In genomic region chr9:60757817-60758216, GRCm38 (mm10) we compare ENCODE assay signal across 9 mouse cellular contexts. TPM values are rescaled to one million over a fixed set of nuclear protein-coding genes. Genes with fewer than 3 reads are reported as not detected.
DNase-seq lines count a peak whose midpoint lies in the region; ATAC-seq and TF ChIP-seq lines count a peak whose summit lies in the region.
"Had no signal": no experiment of that assay in that cellular context is flagged by ENCODE, and none has a peak within 500 bp of the region (broad histone marks: within the 10 kb centered on the region; RNA-seq: fewer than 3 reads in every experiment).

No protein-coding gene starts in this region.

- WGBS in lung, embryonic 14.5 days = 17% methylated on average over 5 of the region's 5 CpGs
- 26% methylated on average over 5 of the region's 5 CpGs for WGBS in lung, adult 2 months
- WGBS in embryonic facial prominence, embryonic 14.5 days = 15% methylated on average over 5 of the region's 5 CpGs
- 52% methylated on average over 5 of the region's 5 CpGs for WGBS in neural tube, embryonic 13.5 days

- TF ChIP-seq CTCF in lung, embryonic 14.5 days (IDR thresholded peaks at IDR 0.05; ENCODE audit: low read depth) = no peak
- TF ChIP-seq CTCF in lung, adult 2 months (IDR thresholded peaks at IDR 0.05; ENCODE audit: insufficient read depth, low read length) = no peak

- H3K36me3 ChIP-seq in lung, embryonic 14.5 days (ENCODE audit: insufficient read depth) = no peaks in the 10 kb centered on the region
- H3K36me3 ChIP-seq in embryonic facial prominence, embryonic 14.5 days (ENCODE audit: control insufficient read depth, insufficient read depth, low read length) = no peaks in the 10 kb centered on the region
- no peaks in the 10 kb centered on the region for H3K36me3 ChIP-seq in neural tube, embryonic 13.5 days

- peak overlapping the region; percentile 77 for H3K27ac ChIP-seq in lung, embryonic 14.5 days (ENCODE audit: low read depth)
- H3K27ac ChIP-seq in embryonic facial prominence, embryonic 14.5 days (replicated peaks; ENCODE audit: low read depth, low read length) = no peak overlapping the region
- H3K27ac ChIP-seq in neural tube, embryonic 13.5 days (replicated peaks) = peak overlapping the region; percentile 2; the same call in 1 of the 2 replicates

- H3K4me1 ChIP-seq in lung, embryonic 14.5 days (ENCODE audit: insufficient read depth) = peaks cover 29% of the 10 kb centered on the region
- no peaks in the 10 kb centered on the region for H3K4me1 ChIP-seq in lung, adult 2 months (ENCODE audit: control insufficient read depth, insufficient read depth, low read length)
- H3K4me1 ChIP-seq in embryonic facial prominence, embryonic 14.5 days (ENCODE audit: control insufficient read depth, insufficient read depth, low read length) = peaks cover 12% of the 10 kb centered on the region; the same call in 1 of the 2 replicates
- H3K4me1 ChIP-seq in neural tube, embryonic 13.5 days (replicated peaks) = peaks cover 6% of the 10 kb centered on the region; the same call in 1 of the 2 replicates

- TF ChIP-seq POLR2A in lung, adult 2 months (IDR thresholded peaks at IDR 0.05; ENCODE audit: borderline replicate concordance, extremely low read depth, low read depth, low read length) = no peak

- ATAC-seq in lung, embryonic 14.5 days (ENCODE audit: insufficient read depth) = peak; percentile 79
- ATAC-seq in embryonic facial prominence, embryonic 14.5 days (ENCODE audit: low read depth) = 0 out of 2 replicates have a peak, but pooled peaks have one; percentile 33
- peak; percentile 32 to 46; a peak in 3 of 4 replicates for ATAC-seq in hematopoietic stem cell, adult 5-6 weeks (replicated peaks in 1 of 2; ENCODE audit: insufficient read depth in 1 of 2, low FRiP score in 2 of 2, low TSS enrichment in 1 of 2, low read depth in 1 of 2, poor library complexity in 2 of 2, severe bottlenecking in 2 of 2)
- ATAC-seq in neural tube, embryonic 13.5 days (ENCODE audit: low read depth) = 0 out of 2 replicates have a peak, but pooled peaks have one; percentile 43
- ATAC-seq in inflammation-experienced regulatory T-cells, adult 6 months = no peak
- ATAC-seq: forebrain, embryonic 14.5 days had no signal

- no peak overlapping the region for H3K9ac ChIP-seq in lung, embryonic 14.5 days
- no peak overlapping the region for H3K9ac ChIP-seq in embryonic facial prominence, embryonic 14.5 days (ENCODE audit: low read depth, low read length)
- H3K9ac ChIP-seq in neural tube, embryonic 13.5 days = no peak overlapping the region

- no peaks in the 10 kb centered on the region for H3K27me3 ChIP-seq in lung, embryonic 14.5 days (ENCODE audit: insufficient read depth, low read length)
- H3K27me3 ChIP-seq in embryonic facial prominence, embryonic 14.5 days (replicated peaks; ENCODE audit: control insufficient read depth, insufficient read depth, low read length) = no peaks in the 10 kb centered on the region
- H3K27me3 ChIP-seq in neural tube, embryonic 13.5 days = no peaks in the 10 kb centered on the region

- no peak overlapping the region for H3K4me3 ChIP-seq in lung, embryonic 14.5 days (ENCODE audit: low read depth, low read length)
- no peak overlapping the region for H3K4me3 ChIP-seq in lung, adult 2 months (replicated peaks; ENCODE audit: extremely low read depth, low read depth, low read length)
- no peak overlapping the region for H3K4me3 ChIP-seq in embryonic facial prominence, embryonic 14.5 days (ENCODE audit: low read depth, low read length)
- no peak overlapping the region for H3K4me3 ChIP-seq in neural tube, embryonic 13.5 days

- DNase-seq in lung, embryonic 14.5 days = peak; percentile 67
- no peak for DNase-seq in lung, adult 2 months
- DNase-seq in embryonic facial prominence, embryonic 14.5 days (ENCODE audit: low spot score) = peak; percentile 39
- no peak for DNase-seq in cerebellum, adult 11 months
- no peak for DNase-seq in urinary bladder, postnatal 14 days (ENCODE audit: low spot score)

- peak overlapping the region; percentile 16; the same call in 1 of the 2 replicates for H3K4me2 ChIP-seq in lung, embryonic 14.5 days
- H3K4me2 ChIP-seq in embryonic facial prominence, embryonic 14.5 days (ENCODE audit: low read depth, low read length) = no peak overlapping the region
- no peak overlapping the region for H3K4me2 ChIP-seq in neural tube, embryonic 13.5 days

- H3K9me3 ChIP-seq in lung, embryonic 14.5 days (ENCODE audit: low read depth, low read length) = no peaks in the 10 kb centered on the region
- no peaks in the 10 kb centered on the region for H3K9me3 ChIP-seq in embryonic facial prominence, embryonic 14.5 days (ENCODE audit: control insufficient read depth, low read length)
- no peaks in the 10 kb centered on the region for H3K9me3 ChIP-seq in neural tube, embryonic 13.5 days

RNA-seq across cellular contexts. Expression of gene Uaca, which starts 36.5 kb away (rescaled TPM):
- polyA plus RNA-seq in lung, embryonic 14.5 days (2014; fragmentation: Nextera tagmentation; extraction: Ambion mirVana) = 16.1 and 28.3 TPM in 2 replicates
- 7.0 and 13.8 TPM in 2 replicates for polyA plus RNA-seq in lung, adult 2 months (2012; rRNA removed)
- polyA plus RNA-seq in embryonic facial prominence, embryonic 14.5 days (2014; fragmentation: Nextera tagmentation; extraction: Ambion mirVana) = 31.5 and 31.8 TPM in 2 replicates
- 6.2 and 6.8 TPM in 2 replicates for total RNA-seq in hematopoietic stem cell, adult 5-6 weeks (2017)
- polyA plus RNA-seq in neural tube, embryonic 13.5 days (2015; fragmentation: Nextera tagmentation; extraction: Ambion mirVana) = 26.0 and 29.4 TPM in 2 replicates
- polyA plus RNA-seq in inflammation-experienced regulatory T-cells, adult 6 months (2017; shearing (Covaris generic)) = under 1 TPM in 1 of 3 experiments, not detected in 2; 0.13 TPM

RNA-seq across cellular contexts. Expression of gene Larp6, which starts 45.0 kb away (rescaled TPM):
- polyA plus RNA-seq in lung, embryonic 14.5 days (2014; fragmentation: Nextera tagmentation; extraction: Ambion mirVana) = 1.3 and 1.8 TPM in 2 replicates
- 1.9 and 2.2 TPM in 2 replicates for polyA plus RNA-seq in lung, adult 2 months (2012; rRNA removed)
- polyA plus RNA-seq in embryonic facial prominence, embryonic 14.5 days (2014; fragmentation: Nextera tagmentation; extraction: Ambion mirVana) = 3.3 and 4.7 TPM in 2 replicates
- 0.45 and 1.1 TPM in 2 replicates for total RNA-seq in hematopoietic stem cell, adult 5-6 weeks (2017)
- polyA plus RNA-seq in neural tube, embryonic 13.5 days (2015; fragmentation: Nextera tagmentation; extraction: Ambion mirVana) = 10.6 and 11.9 TPM in 2 replicates
- polyA plus RNA-seq in inflammation-experienced regulatory T-cells, adult 6 months (2017; shearing (Covaris generic)) = not detected

Comparison
In these comparisons a context has a peak if more than half of its experiments do, and no peak if none do; other contexts are left out.
1. DNase-seq: peak in lung, embryonic 14.5 days (single experiment) and embryonic facial prominence, embryonic 14.5 days (single experiment); none in lung, adult 2 months (single experiment), cerebellum, adult 11 months (single experiment) and urinary bladder, postnatal 14 days (single experiment).